Mouse (Mus musculus) left cerebral cortex, adult 18-20 months (tissue): ENCODE measurements around the gene Rasgef1b. TPM values are rescaled to one million over a fixed set of nuclear protein-coding genes. Genes with fewer than 3 reads are reported as not detected.

Experiments
- total RNA-seq, 2 experiments: library from RNA; stranded (reverse); gene quantifications; 2 replicates each; pipeline ENCODE4 v1.2.3; 2021

Rasgef1b gene
- total RNA-seq, 2 experiments from 2014 or later, result 73.6 to 73.8 TPM

Other genes starting within 250 kb of the Rasgef1b start
- 1 to 10 TPM; 1.6 TPM for gene Vamp9, start 177.2 kb upstream of the Rasgef1b start, total RNA-seq
- 100 to 1,000 TPM; 205 to 222 TPM for gene Hnrnpd, start 249.9 kb upstream of the Rasgef1b start, total RNA-seq
- gene 4930524J08Rik, start 250.0 kb upstream of the Rasgef1b start, total RNA-seq, result 1 to 10 TPM; 1.9 to 2.4 TPM